Mouse (Mus musculus) v-Abl transformed pro-B cells (cell line): ENCODE data around the gene Hhipl1.

Experiments used
- in situ Hi-C, 2 experiments: fragments of 400-800 bp; cut with MboI; formaldehyde crosslinking; loops; one replicate each; pipeline ENCODE4 v1.15.1; 2025; ENCODE audit not compliant: unreplicated experiment in 2 of 2

The Hhipl1 gene

DNA sequence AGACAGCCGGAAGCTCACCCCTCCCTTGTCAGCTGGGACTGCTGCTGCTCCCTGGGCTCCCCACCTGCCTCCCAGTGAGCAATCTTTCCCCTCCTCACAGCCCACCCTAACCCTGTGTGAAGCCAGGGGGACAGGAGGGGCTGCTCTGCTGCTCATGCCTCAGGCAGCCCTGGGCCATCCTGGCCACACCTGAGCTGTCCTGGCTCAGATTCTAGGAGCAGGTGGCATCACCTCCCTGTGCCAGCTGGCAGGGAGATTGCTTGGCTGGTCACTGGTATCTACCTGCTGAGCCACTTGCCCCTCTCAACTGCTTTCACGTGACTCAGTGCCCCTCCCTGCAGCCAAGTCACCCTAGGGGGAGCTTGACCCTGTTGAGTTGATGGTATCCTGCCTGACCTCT lies 48.2 kb downstream of the Hhipl1 start:
- in situ Hi-C loops = no loop called here

DNA sequence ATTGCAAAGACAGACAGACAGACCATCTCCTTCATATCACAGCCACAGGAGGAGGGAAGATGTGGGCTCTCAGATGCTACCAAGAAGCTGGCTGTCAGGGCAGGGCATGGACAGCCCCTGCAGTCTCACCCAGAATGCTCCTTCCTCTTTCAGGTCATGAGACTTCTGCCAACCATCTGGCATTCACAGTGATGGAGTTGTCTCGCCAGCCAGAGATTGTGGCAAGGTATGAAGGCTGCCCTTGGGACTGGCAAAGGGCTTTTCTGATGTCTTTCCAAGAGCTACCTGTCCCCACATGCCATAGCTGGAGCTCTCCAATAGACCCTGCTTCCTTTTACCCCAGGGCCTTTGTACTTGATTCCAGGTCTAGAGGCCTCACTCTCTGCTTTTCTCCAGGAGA lies 49.2 kb downstream of the Hhipl1 start:
- in situ Hi-C loops = no loop called here

DNA sequence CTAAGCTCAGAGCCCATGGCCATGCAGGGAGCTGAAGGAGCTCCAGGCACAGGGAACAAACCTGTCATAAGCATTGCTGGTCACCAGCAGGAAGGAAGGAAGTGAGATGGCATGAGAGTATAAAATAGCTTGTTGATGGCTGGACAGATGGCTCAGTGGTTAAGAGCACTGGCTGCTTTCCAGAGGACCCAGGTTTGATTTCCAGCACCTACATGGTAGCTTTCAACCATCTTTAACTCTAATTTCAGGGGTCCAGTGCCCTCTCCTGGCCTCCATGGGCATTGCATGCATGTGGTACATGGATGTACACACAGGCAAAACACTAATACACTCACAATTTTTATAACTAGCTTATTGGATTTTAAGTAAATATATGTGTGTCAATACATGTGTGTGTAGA lies 49.9 kb downstream of the Hhipl1 start:
- in situ Hi-C loops = no loop called here

DNA sequence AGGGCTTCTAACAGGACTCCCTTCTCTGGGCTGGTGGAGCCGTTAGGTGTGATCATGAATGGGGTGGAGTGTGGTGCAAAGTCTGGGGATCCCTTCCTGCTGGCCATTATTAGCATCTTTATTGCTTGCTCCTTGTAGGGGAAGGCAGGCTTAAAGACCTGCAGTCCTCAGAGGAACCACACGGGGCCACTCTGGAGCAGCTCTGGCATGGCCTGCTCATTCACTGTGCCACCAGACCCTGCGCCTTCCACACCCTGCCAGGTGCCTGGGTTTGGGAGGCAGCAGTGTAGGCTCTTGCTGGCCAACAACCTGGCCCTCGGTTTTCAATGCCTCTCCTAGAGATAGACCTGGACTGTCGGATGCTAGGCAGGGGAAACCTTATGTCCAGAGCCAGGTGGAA lies 57.7 kb downstream of the Hhipl1 start:
- in situ Hi-C loops = no loop called here

DNA sequence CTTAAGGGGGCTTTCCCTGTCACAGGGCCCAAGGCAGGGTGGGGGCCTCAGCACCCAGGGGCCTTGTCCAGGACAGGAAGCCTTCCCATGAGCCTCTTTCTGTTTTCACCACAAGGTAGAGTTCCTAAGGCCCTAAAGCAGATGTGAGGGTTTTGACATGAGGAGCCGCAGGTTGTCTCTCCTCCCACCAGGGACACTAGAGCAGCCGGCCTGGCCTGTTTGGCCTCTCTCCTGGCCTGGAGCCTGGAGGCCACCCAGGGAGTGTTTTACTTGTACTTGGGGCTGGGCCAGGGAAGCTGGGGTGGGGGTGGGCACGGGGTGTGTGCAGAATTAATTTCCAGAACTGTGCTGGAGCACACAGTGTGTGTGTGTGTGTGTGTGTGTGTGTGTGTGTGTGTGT lies 59.3 kb downstream of the Hhipl1 start:
- in situ Hi-C loops = no loop called here

DNA sequence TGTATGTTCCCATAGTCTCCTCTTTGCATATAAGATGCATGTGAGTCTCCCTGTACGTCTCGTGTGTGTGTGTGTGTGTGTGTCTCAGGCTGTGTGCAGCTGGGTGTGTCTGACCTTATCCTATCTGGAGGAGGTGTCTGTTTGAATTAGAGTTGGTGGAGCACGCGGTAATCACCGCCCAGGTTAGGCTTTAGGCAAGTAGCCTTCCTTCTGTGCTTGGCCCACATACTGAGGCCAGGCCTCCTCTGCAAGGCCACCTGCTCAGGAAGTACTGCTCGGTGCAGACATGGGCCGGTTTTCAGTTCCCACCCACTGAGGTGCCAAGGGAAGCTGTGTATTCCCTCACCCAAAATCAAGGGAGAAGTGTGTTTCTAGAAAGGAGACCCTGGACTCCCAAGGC lies 59.8 kb downstream of the Hhipl1 start:
- in situ Hi-C loops = no loop called here

DNA sequence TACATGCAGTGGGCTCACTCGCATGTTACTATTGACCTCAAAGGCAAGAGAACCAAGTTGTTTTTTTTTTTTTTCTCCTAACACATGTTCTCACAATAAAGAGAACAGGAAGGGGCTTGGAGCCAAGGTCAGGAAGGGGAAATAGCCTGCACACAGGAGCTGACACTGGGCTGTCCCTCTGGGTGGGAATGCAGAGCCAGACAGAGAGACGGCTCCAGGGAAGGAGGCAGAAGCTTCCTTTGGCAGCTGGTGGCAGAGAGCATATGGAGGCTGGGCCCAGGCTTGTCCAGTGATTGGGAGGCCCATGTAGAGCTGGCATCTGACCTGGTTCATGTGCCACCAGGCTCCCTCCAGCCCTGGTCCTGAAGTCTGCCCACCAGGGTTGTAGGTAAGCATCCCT lies 61.8 kb downstream of the Hhipl1 start:
- in situ Hi-C loops = no loop called here

DNA sequence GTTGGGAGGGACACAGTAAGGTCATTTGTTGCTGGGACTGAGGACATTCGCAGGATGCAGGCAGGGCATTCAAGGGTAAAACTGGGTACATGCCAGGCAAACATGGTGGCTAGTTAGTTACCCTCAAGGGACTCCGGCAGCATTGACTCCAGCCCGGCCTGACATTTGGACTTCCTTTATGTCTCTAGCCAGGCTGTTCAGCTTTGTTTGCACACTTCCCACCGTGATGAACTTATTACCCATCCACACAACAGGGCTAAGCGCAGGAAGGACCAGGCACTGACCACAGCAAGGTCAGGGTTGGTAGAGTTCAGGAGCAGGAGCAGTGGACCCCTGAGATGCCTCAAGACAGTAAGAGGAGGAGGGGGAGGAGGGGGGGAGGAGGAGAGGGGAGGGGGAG lies 62.9 kb downstream of the Hhipl1 start:
- in situ Hi-C loops = no loop called here

DNA sequence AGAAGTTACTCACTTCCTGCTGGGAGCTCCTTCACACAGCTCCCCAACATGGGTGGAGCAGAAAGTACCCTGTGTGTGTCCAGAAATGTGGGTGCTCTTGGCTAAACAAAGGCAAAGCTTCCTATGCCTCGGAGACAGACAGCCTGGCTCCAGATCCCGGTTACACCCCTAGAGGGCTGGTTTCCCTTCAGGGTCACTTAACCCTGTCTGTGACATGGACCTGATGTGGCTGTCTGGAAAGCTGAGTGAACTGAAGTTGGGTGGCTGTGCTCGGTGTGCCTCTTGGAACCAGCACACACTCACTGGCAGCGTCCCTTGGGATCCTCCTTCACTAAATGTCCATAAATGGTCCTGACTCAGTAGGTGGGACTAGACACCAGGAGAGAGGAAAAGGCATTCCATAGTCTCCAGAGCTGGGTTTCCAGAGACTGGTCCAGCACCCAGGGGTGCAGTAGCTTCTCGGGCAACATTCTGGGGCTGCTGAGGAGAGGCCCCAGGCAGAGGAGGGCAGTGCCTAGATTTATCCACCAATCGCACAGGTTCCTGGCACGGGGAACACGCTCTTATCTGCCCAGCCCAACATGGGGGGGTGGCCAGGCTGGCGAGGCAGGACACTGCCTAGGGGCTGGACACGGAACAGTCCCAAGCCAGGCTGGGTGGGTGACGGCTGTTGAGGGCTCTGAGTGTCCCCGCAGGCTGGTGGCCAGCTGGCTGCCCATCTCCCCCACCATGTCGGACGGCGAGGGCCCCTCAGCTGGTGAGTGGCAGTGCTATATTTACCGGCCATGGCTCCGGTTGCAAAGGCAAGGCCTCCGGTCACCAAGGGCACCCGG lies 64.7 kb downstream of the Hhipl1 start, which contains the start of gene Eml1:
Gene Eml1, plus strand, starts transcription at position 362 of the 833 bp plus-strand sequence.
- in situ Hi-C loops = no loop called here

DNA sequence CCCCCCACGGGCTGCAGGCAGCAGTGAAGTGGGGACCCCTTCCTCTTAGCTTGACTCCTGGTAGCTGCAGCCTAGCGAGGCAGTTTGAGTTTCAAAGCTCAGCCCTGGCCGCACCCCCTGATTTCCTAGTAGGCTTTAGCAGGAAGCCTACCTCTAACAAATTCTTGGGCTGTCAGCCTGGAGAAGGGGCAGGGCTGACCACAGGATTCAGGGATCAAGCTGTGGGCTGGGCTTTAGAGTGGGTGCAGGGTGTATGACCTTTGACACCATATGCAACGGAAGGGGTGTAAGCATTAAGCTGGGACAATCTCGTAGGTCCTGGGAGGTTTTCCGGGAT lies 65.3 kb downstream of the Hhipl1 start:
- in situ Hi-C loops = no loop called here

DNA sequence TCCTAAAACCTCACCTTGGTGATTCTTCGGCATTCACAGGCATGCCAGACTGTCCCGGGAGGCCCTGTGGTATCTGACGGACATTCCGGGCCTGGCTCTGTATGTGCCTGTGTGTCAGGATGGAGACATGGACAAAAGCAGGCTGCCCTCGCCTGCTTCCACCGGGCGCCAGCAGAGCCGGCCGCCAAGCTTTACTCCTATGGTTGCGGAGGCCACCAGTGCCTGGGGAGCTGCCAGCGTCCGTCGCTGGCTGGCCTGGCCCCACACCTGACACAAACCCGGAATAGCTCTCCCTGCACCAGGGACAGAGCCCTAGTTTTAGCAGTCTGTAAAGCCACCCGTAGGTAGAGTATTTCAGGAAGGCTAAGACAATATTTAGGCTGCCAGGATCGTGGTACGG lies 66.2 kb downstream of the Hhipl1 start:
- in situ Hi-C loops = no loop called here

DNA sequence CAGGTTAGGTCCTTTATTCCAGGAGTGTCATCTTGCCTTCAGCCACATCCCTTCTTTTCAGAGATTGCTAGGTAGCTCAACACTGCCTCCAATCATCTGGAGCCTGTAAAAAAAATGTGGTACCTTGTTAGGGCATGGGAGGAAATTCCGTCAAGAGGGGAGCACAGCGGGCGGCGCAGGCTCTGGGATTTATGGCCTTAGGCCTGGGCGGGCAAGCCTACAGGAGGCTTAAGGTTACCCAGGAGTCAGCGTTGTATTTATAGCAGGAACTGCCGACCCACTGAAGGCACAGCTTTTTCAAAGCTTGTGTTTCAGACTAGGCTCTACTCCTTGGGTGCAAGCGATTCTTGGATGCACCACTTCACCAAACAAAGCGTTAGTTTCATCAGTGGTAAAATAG lies 67.5 kb downstream of the Hhipl1 start:
- in situ Hi-C loops = no loop called here

DNA sequence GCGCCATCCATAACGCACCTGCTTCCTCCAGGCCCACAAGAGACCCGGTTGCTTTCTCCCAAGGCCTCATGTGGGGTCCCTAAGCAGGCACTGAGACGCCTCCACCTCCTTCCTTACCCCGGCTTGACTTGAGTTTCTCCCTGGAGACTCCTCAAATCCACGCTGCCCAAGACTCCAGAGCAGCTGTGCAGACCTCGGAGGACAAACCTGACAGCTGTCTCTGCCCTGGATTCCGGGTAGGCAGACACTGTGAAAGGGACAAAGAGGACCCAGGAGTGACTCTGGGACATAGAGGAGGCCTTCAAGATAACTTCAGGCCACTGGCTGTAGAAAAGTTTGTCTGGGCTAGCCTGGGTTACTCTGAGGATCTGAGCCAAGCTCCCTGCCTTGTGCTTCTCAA lies 68.6 kb downstream of the Hhipl1 start:
- in situ Hi-C loops = no loop called here

DNA sequence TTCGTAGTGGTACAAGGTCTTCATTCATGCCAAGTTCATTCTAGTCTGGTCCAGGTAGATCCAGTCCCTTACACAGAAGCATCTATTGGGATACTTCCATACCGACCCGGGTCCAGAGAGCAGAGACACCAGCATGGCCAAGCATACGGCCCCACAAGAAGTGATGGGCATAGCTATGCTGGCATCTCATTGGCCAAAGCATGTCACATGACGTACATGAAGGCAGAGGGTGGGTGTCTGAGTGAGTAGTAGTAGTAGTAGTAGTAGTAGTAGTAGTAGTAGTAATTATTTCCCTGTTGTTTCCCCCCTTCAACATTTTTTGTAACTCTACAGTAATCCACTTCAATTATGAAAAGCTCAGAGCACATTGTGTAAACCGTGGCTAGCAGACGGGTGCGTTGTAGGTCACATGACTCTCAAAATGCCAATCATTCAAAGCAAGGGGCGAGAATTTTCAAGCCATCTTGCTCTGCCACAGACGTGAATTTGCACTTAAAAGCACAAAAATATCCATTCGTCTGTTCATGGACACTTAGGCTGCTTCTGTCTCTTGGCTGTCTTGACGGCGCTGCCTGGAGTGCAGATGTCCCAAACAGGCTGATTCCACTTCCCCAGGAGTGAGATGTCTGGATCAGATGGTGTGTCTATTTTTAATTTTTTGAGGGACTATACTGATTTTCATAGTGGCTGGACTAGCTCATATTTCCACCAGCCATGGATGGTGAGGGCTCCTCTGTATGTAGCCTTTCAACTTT lies 72.5 kb downstream of the Hhipl1 start:
- in situ Hi-C loops = no loop called here
